Mouse (Mus musculus) kidney, adult 11 months (tissue): ENCODE measurements around the gene Tnk2.
A peak's percentile ranks its signal among the peaks of the same experiment; 100 is the strongest.

Source experiments
- DNase-seq: peaks from one replicate; pipeline ENCODE4 v3.0.0; 2022

The Tnk2 gene

GRCm38 (mm10) chr16:32680806-32681205 is 37.1 kb downstream of the Tnk2 start:
- no peak for DNase-seq

- DNase-seq, result peak; percentile 44
These were observed 38.5 kb downstream of the Tnk2 start for GRCm38 (mm10) chr16:32682194-32682593.

- DNase-seq, result peak; percentile 36
These were observed 39.2 kb downstream of the Tnk2 start for GRCm38 (mm10) chr16:32682841-32683240.

GRCm38 (mm10) chr16:32683343-32683742 is 39.7 kb downstream of the Tnk2 start:
- DNase-seq, result peak; percentile 34

- DNase-seq, result no peak
These were observed 41.7 kb downstream of the Tnk2 start for GRCm38 (mm10) chr16:32685405-32685804.

- DNase-seq, result no peak
These were observed 42.3 kb downstream of the Tnk2 start for GRCm38 (mm10) chr16:32685998-32686397.

GRCm38 (mm10) chr16:32687221-32687620 is 43.5 kb downstream of the Tnk2 start:
- DNase-seq, result no peak

GRCm38 (mm10) chr16:32688770-32689169 is 45.1 kb downstream of the Tnk2 start:
- DNase-seq, result no peak

GRCm38 (mm10) chr16:32689501-32689900 is 45.8 kb downstream of the Tnk2 start:
- peak; percentile 32 for DNase-seq

- DNase-seq, result peak; percentile 35
These were observed 53.3 kb downstream of the Tnk2 start for GRCm38 (mm10) chr16:32696841-32697464.

GRCm38 (mm10) chr16:32697665-32698446 is 54.2 kb downstream of the Tnk2 start:
- DNase-seq, result no peak

GRCm38 (mm10) chr16:32698550-32698949 is 54.9 kb downstream of the Tnk2 start:
- DNase-seq, result no peak

- DNase-seq, result no peak
These were observed 59.7 kb downstream of the Tnk2 start for GRCm38 (mm10) chr16:32703312-32703912.

GRCm38 (mm10) chr16:32705606-32706005 is 61.9 kb downstream of the Tnk2 start:
- no peak for DNase-seq

- no peak for DNase-seq
These were observed 63.6 kb downstream of the Tnk2 start for GRCm38 (mm10) chr16:32707111-32707823.

- DNase-seq, result no peak
These were observed 64.3 kb downstream of the Tnk2 start for GRCm38 (mm10) chr16:32707824-32708456.

GRCm38 (mm10) chr16:32708457-32709033 is 64.9 kb downstream of the Tnk2 start:
- DNase-seq, result no peak

- peak; percentile 50 for DNase-seq
These were observed 65.4 kb downstream of the Tnk2 start for GRCm38 (mm10) chr16:32709116-32709515.

GRCm38 (mm10) chr16:32710426-32711070 is 66.9 kb downstream of the Tnk2 start:
- no peak for DNase-seq

- DNase-seq, result no peak
These were observed 68.5 kb downstream of the Tnk2 start for GRCm38 (mm10) chr16:32712202-32712601.

GRCm38 (mm10) chr16:32713556-32713955 is 69.9 kb downstream of the Tnk2 start:
- DNase-seq, result no peak

- DNase-seq, result no peak
These were observed 71.7 kb downstream of the Tnk2 start for GRCm38 (mm10) chr16:32715364-32715763.
